Mouse (Mus musculus) layer of hippocampus, adult 11-12 months (tissue): Measurements from ENCODE around the gene Gsk3b.
"Not testable (repeated sequence)": the region's sequence is repeated elsewhere in the genome, so short reads cannot be mapped to it uniquely, and the experiment has no call there.

Experiments used
- DNase-seq: peaks from one replicate; pipeline ENCODE4 v3.0.0; 2022; ENCODE audit warnings: low spot score

Gene Gsk3b

DNA sequence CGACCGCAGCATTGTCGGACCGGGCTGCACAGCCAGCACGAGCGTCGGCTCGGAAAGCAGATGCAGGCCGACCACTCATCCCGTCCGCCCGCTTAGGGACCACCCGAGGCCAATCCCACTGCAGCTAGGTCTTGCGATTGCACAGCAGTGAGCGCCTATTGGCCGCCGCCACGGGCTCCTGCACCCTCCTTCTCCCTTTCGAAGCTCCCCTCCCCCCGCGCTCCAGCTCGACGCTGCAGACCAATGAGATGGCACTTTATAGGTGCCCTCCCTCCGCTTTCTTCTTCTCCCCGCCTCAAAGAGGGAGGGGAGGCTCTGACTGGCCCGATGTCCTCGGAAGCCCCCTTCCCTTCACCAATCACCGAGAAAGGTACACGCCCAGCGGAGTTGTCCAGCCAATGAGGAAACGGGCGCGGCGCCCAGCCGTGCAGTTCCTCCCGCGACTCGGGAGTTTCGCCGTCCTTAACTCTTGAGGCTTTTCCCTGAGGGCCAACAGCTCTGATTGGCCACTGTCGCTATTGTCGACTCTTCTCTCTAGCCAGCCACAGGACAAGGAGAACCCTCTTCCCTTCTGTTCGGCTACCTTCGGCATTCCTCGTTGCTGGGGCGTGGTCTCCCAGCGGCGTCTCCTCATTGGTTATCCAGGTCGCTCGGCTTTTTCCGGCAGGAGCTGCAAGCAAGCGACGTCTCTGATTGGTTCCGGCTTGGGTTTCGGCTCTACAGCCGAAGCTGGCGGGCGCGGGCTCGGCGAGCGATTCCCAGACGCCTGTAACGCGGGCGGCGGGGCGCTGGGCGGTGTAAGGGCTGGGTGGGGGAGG, at the start of gene Gsk3b:
TSS of gene Gsk3b (plus strand) at position 373 of the 818 bp plus-strand sequence.
- peak; percentile 100 for DNase-seq

DNA sequence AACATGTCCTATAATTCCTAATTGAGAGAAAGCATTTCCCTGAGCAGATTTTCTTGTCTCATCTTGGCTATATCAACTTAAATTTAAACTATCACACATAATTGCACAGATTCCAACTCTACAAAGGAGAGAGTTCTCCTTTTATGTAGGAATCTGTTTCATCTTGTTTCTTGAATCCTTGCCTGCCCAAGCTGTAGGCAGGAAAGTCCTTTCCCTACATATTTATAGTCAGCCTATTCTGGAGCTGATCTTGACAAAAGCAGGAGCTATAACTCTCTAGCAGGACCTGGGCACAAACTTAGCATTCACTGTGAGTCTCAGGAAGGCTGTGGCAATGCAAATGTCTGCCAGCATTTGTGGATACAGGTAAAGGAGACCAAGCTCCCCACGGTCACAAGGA, 46.6 kb upstream of the Gsk3b start:
- no peak for DNase-seq

DNA sequence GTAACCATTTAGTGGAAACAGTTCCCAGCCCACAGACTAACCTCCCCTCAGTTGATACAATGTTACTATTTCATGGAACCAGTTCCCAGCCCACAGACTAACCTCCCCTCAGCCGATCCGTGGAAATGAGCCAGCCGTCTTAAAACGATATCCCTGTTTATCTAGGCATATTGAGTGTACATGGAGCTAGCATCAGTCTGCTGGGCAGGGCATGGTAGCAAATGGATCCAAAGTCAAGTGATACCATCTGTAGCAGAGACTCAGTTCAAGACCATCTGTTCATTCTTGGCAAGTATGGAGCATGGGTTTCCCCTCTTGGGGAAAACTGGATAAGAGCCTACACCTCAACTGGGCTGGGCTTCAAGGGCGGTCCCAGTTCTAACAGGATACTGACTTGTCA, 44.2 kb upstream of the Gsk3b start:
- DNase-seq = peak; percentile 36

DNA sequence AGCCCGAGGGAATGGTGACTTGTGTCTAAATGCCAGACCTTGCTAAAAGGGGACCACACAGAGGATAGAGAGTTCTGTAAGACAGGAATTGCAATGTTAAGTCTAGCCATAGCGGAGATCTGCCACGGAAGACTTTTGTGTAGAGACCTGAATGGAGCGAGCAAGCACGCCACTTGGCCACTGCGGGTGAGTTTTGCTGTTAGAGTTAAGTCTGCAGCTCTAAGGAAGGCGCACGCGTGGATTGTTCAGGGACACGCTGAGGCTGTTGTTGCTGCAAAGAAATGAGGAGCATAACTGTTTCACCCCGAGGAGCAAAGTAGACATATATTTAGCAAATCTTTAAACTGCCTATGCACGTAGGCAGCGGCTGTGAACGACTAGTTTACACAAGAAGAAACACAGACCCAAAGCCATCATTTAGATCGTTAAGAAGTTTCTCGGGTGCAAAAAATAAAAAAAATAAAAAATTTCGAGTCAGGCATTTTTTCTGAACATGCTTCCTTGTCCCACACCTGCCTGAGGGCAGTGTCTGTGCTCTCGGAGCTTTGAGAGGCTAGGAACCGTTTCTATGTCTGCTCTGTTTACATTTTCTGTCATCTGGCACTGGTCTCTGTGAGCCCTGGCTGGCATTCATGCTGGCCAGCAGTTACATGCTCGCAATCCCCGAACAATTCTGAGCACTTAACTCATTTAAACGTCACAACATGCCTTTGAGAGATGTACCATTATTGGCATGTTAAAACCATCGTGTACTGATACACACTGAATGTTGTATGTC, 40.8 kb upstream of the Gsk3b start:
- no peak for DNase-seq

DNA sequence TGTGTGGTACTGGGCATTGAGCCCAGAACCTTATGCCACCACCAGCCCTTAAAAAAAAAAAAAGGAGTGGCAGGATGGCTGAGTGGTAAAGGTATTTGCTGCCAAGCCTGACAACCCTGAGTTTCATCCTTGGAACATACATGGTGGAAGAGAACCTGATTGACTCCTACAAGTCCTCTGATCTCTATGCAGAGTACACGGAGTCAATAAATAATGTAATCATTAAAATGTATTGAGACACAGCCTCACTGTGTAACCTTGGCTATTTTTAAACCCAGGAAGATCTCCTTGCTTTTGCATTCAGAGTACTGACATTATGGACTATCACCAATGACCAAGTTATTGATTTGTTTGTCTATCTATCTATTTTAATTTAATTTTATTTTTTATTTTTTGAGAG, 30.9 kb upstream of the Gsk3b start:
- no peak for DNase-seq

DNA sequence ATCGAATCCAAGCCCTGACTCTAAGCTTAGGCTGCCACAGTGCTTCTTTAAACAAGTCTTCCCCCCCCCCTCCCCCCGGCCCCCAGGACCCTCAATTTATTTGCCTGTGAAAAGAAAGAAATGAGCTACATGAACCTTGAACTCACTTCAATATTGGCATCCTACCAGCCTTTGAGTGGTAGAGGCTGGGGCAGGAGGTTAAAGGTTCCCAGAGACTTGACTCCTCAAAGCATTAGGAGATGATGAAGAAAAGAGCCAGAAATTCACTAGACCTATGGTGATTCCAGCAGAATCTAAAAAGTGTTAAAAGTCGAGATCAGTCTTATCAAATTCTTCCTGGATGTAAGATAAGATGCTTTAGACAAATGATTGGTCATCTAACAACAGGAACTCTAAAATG, 30.0 kb upstream of the Gsk3b start:
- no peak for DNase-seq

DNA sequence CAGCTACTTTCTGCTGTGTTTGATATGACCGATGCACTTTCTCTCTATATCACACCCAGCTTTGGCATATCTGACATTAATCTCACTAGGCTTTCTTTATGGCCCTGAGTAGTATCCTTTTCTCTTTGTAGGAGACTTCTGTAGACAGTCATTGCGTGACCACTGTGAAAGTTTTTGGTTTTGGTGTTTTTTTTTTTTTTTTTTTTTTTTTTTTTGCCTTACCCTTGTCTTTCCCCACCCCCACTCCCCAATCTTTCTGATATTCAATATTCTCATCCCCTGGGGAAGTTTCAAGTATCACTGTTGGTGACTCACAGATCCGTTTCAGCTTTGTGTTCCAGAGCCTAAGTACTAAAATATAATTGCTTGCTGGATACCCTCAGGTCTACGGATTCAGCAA, 29.2 kb upstream of the Gsk3b start:
- no peak for DNase-seq

DNA sequence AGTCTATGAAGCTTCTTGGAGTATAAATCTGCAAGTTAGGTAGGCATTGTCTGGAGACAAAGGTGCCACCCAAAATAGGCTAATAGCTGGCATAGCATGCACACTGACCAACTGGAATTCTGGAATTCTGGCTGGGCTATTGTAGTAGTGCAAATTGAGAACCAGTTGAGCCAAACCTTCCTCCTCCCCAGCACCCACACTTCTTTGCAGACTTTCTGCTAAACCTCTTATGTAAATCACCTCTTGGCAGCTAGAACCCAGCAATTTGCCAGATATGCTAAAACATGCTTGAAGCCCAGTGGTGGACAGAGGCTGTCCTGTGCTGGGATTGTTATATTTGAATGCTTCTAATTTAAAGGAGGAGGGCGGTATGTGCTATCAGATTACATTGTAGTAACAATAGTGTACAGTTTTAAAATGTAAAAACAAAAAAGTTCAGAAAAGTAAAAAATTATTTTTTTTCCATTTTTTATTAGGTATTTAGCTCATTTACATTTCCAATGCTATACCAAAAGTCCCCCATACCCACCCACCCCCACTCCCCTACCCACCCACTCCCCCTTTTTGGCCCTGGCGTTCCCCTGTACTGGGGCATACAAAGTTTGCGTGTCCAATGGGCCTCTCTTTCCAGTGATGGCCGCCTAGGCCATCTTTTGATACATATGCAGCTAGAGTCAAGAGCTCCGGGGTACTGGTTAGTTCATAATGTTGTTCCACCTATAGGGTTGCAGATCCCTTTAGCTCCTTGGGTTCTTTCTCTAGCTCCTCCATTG, 14.8 kb upstream of the Gsk3b start:
- DNase-seq = not testable (repeated sequence)

DNA sequence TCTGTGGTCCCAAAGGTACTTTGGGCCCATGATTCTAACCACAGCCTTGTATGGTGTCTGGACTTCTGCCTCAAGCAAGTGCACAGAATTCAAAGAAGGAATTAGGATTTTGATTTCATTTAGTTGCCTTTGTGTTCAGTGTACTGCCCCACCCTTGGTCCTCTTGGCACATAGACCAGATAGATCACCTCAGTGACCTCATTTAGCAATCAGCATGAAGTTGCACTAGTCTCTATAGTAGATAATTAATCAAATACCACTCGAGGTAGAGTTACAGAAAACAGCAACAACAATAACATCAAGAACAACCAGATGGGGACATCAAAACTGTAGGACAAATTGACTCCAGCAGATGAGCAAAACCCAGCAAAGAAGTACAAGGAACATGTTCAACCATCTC, 8.6 kb upstream of the Gsk3b start:
- DNase-seq = no peak

DNA sequence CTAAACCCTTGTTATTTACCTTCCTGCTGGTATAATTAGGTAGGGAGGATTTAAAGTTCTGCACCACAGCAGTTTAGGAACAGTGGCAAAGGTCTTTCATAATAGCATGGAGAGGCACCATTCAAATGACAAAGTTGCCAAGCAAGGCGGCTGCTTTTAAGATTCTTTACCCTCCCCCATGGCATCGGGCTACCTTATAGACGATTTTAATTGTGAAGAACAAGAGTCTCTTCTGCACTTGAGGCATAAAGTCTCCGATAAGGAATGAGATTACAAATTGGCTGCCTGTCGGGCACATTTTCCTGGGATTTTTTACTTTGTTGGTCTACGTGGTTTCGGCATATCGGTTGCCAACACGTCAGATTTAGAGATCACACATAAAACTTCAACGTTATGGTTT, 1.6 kb upstream of the Gsk3b start:
- DNase-seq = no peak

DNA sequence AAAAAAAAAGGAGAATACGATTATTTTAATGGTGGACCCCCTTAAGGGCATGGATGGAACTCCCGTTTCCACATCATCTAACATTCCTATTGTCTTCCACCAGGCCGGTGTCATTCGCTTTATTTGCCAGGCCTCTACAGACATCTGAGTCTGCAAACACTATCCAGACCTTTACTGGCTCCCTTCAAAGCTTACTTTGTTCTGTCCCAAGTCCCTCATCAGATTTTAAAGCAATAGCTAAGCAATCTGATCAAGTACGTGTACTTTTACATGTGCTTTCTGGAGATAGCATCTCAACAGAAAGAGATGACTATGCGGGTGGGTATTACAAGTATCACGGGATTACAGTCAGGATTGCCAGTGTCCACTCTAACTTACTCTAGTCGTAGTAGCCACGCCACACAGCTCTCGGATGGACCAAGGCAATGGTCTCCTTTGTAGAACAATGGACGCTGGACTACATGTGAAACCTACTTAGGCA, 1.1 kb upstream of the Gsk3b start:
- DNase-seq = no peak

DNA sequence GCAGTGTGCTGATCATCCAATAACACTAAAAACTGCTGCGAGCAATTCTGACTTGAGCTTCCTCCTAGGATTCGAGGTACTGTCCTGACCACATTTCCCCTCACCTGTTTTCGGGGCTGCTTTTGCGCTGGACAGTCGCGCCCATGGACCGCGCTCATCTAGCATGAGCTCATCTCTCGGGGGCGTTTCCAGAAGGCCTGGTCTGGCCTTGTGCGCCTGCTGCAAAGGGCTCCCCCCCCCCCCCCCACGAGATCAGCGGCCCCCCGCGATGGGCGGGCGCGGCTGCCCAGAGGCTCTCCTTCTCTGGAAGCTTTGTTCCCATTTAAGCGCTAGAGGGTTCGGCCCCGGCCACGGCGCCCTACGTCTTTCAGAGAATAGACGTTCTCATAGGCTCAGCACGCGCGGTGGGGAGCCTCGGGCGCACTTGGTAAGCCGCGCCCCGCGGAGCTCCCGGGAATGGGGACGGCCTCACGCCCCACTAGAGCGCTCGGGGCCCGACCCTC, 624 bp upstream of the Gsk3b start:
- no peak for DNase-seq

DNA sequence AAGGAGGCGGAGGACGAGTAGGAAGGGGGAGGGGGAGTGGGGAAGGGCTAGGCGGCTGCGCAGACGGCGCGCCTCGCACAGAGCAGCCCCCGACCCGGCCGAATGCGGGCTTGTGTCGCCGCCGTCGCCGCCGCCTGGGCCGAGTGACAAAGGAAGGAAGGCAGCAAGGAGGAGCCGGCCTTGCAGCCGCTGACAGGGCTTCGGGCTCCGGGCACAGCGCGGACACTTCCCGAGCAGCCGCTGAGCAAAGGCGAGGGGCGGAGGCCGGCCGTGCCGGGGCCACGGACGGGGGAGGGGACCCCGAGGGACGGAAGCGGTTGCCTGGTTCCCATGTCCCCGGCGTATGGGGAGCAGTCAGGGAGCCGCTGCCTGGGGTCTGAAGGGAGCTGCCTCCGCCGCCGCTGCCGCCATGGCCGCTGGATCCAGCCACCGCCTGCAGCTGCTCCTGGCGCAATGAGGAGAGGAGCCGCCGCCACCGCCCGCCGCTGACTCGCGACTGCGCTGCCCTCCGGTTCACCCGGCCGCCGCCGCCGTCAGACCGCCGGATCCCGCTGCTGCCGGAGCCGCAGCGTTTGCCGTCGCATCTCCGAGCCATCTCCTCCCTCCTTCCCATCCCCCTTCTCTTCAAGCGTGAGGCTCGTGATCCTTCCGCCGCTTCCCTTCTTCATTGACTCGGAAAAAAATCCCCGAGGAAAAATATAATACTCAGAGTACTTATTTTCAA, 808 bp downstream of the Gsk3b start:
- no peak for DNase-seq

DNA sequence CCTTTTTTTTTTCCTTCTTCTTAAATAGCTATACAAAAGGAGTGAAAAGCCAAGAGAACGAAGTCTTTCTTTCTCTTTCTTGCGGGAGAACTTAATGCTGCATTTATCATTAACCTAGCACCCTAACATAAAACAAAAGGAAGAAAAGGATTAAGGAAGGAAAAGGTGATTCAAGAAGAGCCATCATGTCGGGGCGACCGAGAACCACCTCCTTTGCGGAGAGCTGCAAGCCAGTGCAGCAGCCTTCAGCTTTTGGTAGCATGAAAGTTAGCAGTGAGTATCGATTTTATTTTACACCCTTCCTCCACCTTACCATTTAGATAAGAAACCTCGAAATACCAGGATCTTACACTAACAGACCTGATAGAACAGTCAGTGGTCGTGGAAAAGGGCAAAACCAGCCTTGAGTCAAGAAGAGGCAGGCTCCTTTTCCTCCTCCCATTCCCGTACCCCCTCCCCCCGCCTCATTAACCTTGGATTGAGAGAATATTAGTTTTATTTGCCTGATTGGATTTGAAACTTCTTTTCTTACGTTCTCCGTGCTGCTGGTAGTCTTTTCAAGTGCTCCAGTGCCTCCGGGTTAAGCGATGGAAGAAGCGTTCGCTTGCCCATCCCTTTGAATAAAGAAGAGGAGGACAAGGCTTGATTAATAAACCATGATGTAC, 1.7 kb downstream of the Gsk3b start:
- DNase-seq = no peak

DNA sequence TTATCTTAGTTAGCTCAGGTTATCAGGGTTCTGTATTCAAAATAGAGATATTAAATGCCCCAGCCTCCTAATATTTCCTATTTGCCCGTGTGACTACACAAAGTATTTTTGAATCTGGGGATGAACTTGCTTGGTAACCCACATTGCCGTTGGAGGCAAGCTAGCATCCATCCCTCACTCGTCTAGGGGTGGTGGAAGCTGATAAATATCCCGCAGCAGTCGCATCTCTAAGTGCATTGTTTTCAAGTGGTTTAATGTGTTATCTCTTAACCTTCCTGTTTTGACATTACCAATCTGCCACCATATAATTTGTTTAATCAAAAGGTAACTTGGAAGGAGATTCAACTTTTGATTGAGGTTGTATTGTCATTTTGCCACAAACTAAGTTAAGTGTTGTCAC, 2.2 kb downstream of the Gsk3b start:
- no peak for DNase-seq

DNA sequence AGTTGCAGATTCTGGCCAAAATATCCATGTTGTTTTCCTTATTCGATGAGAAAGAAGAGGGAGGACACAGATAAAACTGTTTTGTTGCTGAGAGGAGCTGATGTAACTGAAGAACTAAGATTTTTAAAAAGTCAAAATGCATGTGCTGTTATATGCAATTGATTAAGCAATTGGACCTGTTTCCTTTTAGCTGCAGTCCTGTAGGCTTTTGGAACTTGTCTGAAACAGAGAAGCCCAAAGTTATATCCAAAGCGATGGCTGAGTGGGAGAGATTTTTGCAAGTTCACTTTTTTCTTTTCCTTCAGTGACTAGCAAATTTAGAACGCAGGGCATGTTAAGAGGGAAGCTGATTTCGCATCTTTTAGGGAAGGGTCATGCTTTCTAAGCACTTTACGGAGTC, 2.9 kb downstream of the Gsk3b start:
- no peak for DNase-seq

DNA sequence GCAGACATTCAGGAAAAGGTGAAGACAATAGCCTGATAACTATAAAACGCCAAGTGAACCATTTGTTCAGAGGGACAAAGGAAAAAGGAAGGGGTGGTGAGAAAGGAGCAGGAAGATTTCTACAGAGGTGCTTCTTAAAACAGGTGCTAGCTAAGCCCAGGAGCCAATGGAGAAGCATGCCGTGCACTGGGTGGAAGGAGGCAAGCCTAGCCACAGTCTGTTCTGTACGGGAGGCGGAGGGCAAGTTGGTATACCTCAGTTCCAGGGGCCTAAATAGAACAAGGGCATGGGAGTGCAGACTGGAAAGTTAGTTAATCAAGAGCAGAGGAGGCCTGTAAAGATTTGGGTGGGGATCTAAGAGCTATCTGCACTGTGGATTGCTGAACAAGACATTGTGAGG, 3.8 kb downstream of the Gsk3b start:
- no peak for DNase-seq

DNA sequence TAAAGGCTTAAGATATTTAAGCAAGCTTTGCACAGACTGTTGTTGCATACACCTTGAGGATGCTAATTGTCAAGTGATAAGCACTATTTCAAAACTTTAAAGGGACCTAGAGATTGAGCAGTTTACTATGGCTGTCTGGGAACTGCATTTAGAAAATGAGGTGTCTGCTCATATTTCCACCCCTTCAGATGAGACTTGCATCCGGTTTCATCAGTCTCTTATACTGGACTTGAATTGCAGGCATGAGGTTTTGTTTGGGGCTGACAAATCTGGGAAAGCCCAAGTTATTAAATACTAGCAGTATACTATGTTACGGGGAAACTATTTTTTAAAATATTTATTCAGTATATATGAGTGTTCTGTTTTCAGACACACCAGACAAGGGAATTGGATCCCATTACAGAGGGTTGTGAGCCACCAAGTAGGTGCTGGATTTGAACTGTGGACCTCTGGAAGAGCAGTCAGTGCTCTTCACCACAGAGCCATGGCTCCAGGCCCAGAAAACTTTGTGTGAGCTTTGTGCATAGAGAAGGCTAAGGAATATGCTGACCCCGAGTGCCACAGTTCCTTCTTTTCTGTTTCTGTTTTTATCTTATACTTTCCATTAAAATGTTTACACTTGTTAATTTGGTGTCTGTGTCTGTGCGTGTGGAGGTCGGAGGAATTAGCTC, 6.5 kb downstream of the Gsk3b start:
- DNase-seq = no peak

DNA sequence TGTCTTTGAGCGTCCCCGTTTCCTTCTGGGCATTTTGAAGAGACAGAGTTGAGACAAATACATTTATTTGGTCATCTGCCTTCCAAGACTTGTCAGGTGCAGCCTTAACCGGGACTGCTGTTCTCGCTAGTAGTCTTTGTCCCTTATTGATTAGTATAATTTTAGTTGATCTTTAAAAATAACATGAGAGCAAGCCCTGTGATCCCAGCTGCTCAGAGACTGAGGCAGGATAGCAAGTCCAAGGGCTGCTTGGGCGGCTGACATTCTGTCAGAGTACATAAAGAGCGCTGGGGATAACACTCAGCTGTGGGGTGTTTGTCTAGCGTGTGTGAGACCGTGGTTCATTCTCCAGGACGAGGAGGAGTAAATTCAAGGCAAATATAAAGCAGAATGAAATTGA, 8.7 kb downstream of the Gsk3b start:
- DNase-seq = no peak

DNA sequence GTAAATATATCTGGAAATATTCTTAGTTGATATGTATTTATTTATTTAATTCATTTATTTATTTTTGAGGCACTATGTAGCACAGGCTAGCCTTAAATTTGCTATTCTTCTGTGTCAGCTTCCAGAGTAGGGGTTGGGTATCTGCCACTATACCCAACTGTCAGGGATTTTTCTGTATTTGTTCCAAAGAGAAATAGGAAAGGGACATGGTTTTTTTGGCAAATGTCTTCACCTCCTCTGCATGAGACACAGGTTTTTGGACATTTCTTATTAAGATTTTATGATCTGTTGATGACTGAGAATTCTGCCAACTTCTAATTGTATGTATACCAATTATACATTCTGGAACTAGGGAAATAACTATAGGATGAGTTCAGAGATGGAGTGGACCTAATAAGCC, 10.5 kb downstream of the Gsk3b start:
- DNase-seq = no peak

DNA sequence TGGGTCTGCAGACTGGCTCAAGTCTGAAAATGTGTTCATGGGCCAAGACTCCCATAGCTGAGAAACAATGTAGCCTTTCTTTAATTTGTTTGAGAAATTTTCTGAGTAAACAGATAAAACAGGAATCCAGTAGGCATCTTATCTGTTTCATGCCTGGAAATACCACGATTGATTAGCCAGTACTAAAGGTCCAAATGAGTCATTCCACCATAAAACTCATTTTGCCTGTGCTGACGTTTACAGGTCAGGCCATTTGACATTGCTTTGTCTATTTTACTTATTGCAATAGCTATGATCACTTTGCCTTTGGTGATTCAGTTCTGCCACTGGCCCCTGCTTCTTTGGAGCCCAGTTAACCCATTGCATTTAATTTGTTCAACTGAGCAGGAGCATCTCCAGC, 11.8 kb downstream of the Gsk3b start:
- no peak for DNase-seq
